Mouse (Mus musculus) intestine, embryonic 16.5 days (tissue): ENCODE measurements at regions not wholly inside any gene's neighbourhood (a gene's known extent, or its start where the extent isn't known, plus 50 kb on each side); places are given as distances from the start of the nearest gene placed in this dataset.

Source experiments
- ATAC-seq: fragments of 200-750 bp; cut with Nextera tagmentation; 2 replicates; pipeline ENCODE4 v1.8.0; 2017; ENCODE audit warnings: moderate TSS enrichment, moderate library complexity
- H3K27ac ChIP-seq: fragments of 300-500 bp; sonication (generic); 2 replicates; pipeline ENCODE4 v1.5.1; 2014; ENCODE audit warnings: mild to moderate bottlenecking, low read length
- H3K27me3 ChIP-seq: fragments of 300-500 bp; sonication (generic); replicated peaks from 2 replicates; pipeline ENCODE4 v1.6.1; 2014; ENCODE audit warnings: low read length, control low read depth, mixed read lengths; ENCODE audit not compliant: control insufficient read depth, insufficient read depth
- H3K36me3 ChIP-seq: fragments of 300-500 bp; sonication (generic); 2 replicates; pipeline ENCODE4 v1.6.1; 2014; ENCODE audit warnings: low read length, control low read depth; ENCODE audit not compliant: control insufficient read depth, insufficient read depth
- H3K4me1 ChIP-seq: fragments of 300-500 bp; sonication (generic); 2 replicates; pipeline ENCODE4 v1.6.1; 2014; ENCODE audit warnings: low read length, control low read depth, mixed read lengths; ENCODE audit not compliant: control insufficient read depth, insufficient read depth
- H3K4me2 ChIP-seq: fragments of 300-500 bp; sonication (generic); 2 replicates; pipeline ENCODE4 v1.6.1; 2014; ENCODE audit warnings: low read depth, low read length, control low read depth
- H3K4me3 ChIP-seq: fragments of 300-500 bp; sonication (generic); 2 replicates; pipeline ENCODE4 v1.5.1; 2014; ENCODE audit warnings: mild to moderate bottlenecking, low read length
- H3K9ac ChIP-seq: fragments of 300-500 bp; sonication (generic); 2 replicates; pipeline ENCODE4 v1.6.1; 2014; ENCODE audit warnings: low read depth, low read length
- H3K9me3 ChIP-seq: fragments of 300-500 bp; sonication (generic); 2 replicates; pipeline ENCODE4 v1.6.1; 2016; ENCODE audit warnings: low read length, control low read depth; ENCODE audit not compliant: control insufficient read depth
- WGBS: fragments of 180-500 bp; shearing (Covaris S2); extraction: QIAGEN DNeasy Blood & Tissue Kit; methylation state at CpG from one replicate; pipeline ENCODE4 v1.1.7; 2014; 5-methylcytosine and 5-hydroxymethylcytosine counted together

DNA sequence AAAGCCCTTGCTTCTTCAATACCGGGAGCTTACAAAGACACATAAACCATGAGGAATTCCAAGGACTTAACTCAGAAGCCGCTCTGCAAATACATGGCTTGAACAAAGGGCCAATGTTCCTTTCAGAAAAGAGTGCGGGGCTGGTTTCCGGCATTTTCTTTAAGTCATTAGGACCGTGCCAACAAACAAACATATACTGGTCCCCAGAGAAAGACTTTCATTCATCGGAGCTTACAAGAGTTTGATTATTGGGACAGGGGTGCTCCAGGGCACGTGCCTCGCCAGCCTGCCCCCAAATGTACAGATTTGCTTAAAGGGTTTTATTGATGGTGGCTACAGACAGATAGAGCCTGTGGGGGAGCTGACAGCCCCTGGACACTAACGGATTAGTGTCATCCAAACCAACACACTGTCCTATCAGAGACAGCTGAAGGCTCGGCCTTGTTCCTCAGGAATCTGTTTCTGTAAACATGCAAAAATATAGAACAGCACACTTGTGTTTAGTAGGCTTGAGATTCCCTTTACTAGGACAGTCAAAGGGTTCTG is 169.4 kb downstream of the Gsdmc2 start:
- H3K27ac ChIP-seq, result no peak overlapping the region
- no peak overlapping the region for H3K9ac ChIP-seq
- H3K4me2 ChIP-seq, result no peak overlapping the region
- H3K9me3 ChIP-seq, result no peaks in the 10 kb centered on the region
- no peaks in the 10 kb centered on the region for H3K27me3 ChIP-seq
- no peaks in the 10 kb centered on the region for H3K36me3 ChIP-seq
- 65% methylated on average over 10 of the region's 10 CpGs for WGBS
- H3K4me1 ChIP-seq, result no peaks in the 10 kb centered on the region
- no peak overlapping the region for H3K4me3 ChIP-seq
- no peak for ATAC-seq

DNA sequence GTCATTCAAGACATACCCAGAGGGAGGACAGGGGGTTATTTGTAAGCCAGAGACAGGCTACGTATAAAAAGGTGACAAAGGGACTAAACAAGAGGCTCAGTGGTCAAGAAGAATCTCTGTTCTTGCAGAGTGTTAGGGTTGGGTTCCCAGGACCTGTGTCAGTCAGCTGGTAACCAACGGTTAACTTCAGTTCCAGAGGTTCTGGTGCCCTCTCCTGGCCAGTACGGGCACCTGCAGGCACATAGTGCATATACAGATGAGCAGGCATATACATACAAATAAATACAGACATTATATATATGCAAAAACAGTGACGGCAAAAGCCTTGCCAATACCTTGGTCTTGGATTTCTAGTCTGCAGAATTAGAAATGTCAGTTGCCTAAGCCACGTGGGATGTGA is 170.6 kb downstream of the Gsdmc2 start:
- no peak for ATAC-seq
- H3K9me3 ChIP-seq, result no peaks in the 10 kb centered on the region
- H3K36me3 ChIP-seq, result no peaks in the 10 kb centered on the region
- no peak overlapping the region for H3K4me3 ChIP-seq
- H3K4me1 ChIP-seq, result no peaks in the 10 kb centered on the region
- H3K27me3 ChIP-seq, result no peaks in the 10 kb centered on the region
- WGBS, result 91% methylated on average over 5 of the region's 5 CpGs
- no peak overlapping the region for H3K4me2 ChIP-seq
- H3K27ac ChIP-seq, result no peak overlapping the region
- H3K9ac ChIP-seq, result no peak overlapping the region

DNA sequence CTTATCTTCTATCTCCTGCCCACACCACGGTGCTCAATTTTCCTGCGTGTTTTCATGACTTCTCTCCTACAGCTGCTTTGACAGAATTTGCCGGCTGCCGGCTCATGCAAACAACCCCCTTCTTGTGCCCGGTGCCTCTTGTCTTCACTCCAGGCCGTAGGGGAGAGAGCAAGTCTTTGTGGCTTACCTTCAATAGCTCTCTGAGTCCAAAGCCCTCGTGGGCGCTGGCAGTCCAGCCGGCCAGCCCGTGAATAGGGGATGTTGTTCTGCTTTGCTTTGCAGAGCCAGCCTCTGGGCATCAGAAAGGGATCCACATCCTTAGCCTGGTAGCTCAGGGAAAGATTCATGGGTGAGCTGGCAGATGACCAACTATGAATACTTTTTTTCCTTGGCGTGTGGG is 173.9 kb downstream of the Gsdmc2 start:
- Histone ChIP-seq H3K27me3 (no peaks in the 10 kb centered on the region), H3K9ac (no peak overlapping the region), H3K27ac (no peak overlapping the region), H3K4me3 (no peak overlapping the region), H3K4me2 (no peak overlapping the region), H3K36me3 (no peaks in the 10 kb centered on the region), H3K9me3 (no peaks in the 10 kb centered on the region), H3K4me1 (no peaks in the 10 kb centered on the region)
- no peak for ATAC-seq
- 72% methylated on average over 11 of the region's 11 CpGs for WGBS

DNA sequence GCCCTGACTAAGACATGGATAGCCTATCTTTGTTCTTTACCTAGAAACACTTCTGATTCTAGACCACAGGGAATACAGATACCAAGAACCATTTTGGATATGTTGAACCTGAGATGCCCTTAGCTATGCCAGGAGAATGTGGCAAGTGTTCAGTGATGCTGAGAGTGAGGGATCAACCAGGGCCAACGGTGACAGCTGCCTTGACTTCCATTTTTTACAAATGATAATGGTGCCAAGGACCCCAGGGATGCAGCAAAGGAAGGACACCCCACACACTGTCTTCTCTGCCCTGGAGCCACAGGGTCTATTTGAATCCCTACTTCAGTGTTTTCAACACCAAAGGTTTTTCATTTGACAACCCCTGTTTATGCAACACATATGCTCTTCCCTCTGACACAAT is 174.4 kb downstream of the Gsdmc2 start:
- H3K27ac ChIP-seq, result no peak overlapping the region
- ATAC-seq, result no peak
- no peak overlapping the region for H3K4me3 ChIP-seq
- 81% methylated on average over 1 of the region's 1 CpGs for WGBS
- no peaks in the 10 kb centered on the region for H3K4me1 ChIP-seq
- no peaks in the 10 kb centered on the region for H3K27me3 ChIP-seq
- no peaks in the 10 kb centered on the region for H3K36me3 ChIP-seq
- no peak overlapping the region for H3K9ac ChIP-seq
- no peaks in the 10 kb centered on the region for H3K9me3 ChIP-seq
- H3K4me2 ChIP-seq, result no peak overlapping the region

DNA sequence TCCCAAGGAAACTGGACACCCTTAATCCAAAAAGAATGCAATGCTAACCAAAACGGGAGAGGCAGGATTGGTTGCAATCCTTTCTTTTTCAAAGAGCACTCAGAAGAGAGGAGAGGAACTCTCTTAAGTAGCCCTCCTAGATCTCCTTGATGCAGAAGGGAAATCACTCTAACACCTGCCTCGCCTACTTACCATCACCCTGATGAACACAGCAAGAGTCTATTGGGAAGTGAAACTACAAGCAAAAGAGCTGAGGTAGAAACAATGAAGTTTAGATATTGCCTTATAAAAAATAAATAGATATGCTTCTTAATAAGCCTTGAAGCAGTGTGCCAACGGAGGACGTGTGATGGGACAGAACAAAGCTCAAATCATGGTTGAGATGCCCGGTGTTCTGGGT is 177.4 kb downstream of the Gsdmc2 start:
- WGBS, result 83% methylated on average over 5 of the region's 5 CpGs
- Histone ChIP-seq H3K27me3 (no peaks in the 10 kb centered on the region), H3K4me2 (no peak overlapping the region), H3K9me3 (no peaks in the 10 kb centered on the region), H3K9ac (no peak overlapping the region), H3K4me3 (no peak overlapping the region), H3K27ac (no peak overlapping the region), H3K4me1 (no peaks in the 10 kb centered on the region), H3K36me3 (no peaks in the 10 kb centered on the region)
- ATAC-seq, result no peak

DNA sequence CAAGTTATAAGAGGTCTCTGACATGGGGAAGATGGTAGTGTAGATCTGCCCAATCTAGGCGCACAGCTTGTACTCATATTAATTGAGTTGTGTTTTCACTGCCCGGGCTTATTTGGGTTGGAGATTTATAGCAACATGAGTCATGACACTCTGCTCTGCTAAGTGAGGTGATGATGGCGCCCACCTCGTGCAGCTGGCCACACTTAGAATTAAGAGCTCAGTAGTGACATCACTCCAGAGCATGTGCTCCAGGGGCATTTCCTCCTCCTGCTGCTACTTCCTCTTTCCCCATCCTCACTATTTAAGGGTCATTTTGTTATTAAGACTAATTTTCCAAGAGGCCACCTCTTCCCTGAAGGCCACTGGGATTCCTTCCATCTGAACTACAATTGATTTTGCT is 179.5 kb downstream of the Gsdmc2 start:
- 82% methylated on average over 4 of the region's 4 CpGs for whole genome bisulfite sequencing
- Histone ChIP-seq H3K4me3 (no peak overlapping the region), H3K27me3 (no peaks in the 10 kb centered on the region), H3K9ac (no peak overlapping the region), H3K9me3 (no peaks in the 10 kb centered on the region), H3K36me3 (no peaks in the 10 kb centered on the region), H3K27ac (no peak overlapping the region), H3K4me1 (no peaks in the 10 kb centered on the region), H3K4me2 (no peak overlapping the region)
- ATAC-seq, result no peak

DNA sequence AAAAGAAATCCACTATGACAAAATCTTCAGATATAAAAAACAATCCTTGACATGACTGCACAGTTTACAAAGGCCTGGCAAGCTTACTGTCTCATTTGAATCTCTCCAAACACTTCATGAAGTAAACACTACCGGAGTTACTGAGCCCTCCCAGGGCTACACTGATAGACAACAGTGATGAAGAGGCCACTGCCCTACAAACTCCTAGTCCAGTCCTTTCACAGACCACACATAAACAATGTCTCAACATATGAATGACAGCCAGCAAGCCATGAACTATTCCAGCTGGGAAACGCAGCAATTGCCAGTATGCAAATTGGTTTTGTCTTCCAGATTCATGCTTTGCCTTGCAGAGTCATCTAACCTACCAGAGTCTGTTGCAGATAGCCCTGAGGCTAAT is 180.1 kb downstream of the Gsdmc2 start:
- Histone ChIP-seq H3K4me3 (no peak overlapping the region), H3K36me3 (no peaks in the 10 kb centered on the region), H3K27ac (no peak overlapping the region), H3K27me3 (no peaks in the 10 kb centered on the region), H3K9me3 (no peaks in the 10 kb centered on the region), H3K4me2 (no peak overlapping the region), H3K9ac (no peak overlapping the region), H3K4me1 (no peaks in the 10 kb centered on the region)
- WGBS, result 64% methylated on average over 2 of the region's 2 CpGs
- ATAC-seq, result no peak

DNA sequence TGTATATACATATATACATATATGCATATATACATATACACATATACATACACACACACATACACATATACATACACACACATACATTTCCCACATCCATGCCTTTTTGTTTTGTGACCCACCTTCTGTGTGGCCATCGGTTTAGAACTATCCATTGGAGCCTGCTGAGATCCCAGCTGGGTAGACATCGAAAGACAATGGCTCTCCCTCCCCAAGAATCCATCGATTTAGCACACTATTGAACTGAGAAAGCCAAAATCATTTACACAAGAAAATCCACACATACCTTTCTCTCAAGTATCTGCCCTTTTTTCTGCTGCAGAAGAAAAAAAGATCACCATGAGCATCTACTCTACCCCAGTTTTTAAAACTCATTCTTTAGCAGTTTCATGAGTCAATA is 182.8 kb downstream of the Gsdmc2 start:
- Histone ChIP-seq H3K27ac (no peak overlapping the region), H3K36me3 (no peaks in the 10 kb centered on the region), H3K4me1 (no peaks in the 10 kb centered on the region), H3K9ac (no peak overlapping the region), H3K4me2 (no peak overlapping the region), H3K9me3 (no peaks in the 10 kb centered on the region), H3K4me3 (no peak overlapping the region), H3K27me3 (no peaks in the 10 kb centered on the region)
- whole genome bisulfite sequencing, result 75% methylated on average over 3 of the region's 3 CpGs
- no peak for ATAC-seq

DNA sequence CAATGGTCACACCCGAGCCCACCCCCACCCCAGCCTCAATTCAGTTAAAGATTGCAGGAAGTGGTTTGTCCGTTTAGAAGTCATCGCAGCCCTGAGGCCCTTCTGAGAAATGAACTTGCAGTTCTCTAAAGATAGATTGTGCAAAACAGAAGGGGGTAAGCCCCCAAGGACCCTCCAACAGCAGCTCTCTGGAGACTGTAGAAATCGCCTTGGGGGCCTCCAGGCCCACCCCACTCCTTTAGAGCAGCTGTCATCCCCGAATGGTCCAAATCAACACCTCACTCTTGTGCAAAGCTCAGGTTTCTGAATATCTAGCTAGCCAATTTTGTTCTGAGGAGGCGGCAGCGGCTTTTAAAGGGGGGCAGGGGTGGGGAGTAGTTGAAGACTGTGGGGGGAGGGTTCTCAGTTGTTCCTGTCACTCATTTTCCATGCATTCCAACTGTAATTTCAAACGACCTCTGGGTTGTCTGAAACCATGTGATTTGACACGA is 186.9 kb downstream of the Gsdmc2 start:
- WGBS, result 70% methylated on average over 9 of the region's 9 CpGs
- no peak overlapping the region for H3K4me3 ChIP-seq
- H3K4me1 ChIP-seq, result no peaks in the 10 kb centered on the region
- no peaks in the 10 kb centered on the region for H3K9me3 ChIP-seq
- no peak for ATAC-seq
- no peak overlapping the region for H3K4me2 ChIP-seq
- H3K36me3 ChIP-seq, result no peaks in the 10 kb centered on the region
- H3K27me3 ChIP-seq, result no peaks in the 10 kb centered on the region
- no peak overlapping the region for H3K9ac ChIP-seq
- H3K27ac ChIP-seq, result no peak overlapping the region

DNA sequence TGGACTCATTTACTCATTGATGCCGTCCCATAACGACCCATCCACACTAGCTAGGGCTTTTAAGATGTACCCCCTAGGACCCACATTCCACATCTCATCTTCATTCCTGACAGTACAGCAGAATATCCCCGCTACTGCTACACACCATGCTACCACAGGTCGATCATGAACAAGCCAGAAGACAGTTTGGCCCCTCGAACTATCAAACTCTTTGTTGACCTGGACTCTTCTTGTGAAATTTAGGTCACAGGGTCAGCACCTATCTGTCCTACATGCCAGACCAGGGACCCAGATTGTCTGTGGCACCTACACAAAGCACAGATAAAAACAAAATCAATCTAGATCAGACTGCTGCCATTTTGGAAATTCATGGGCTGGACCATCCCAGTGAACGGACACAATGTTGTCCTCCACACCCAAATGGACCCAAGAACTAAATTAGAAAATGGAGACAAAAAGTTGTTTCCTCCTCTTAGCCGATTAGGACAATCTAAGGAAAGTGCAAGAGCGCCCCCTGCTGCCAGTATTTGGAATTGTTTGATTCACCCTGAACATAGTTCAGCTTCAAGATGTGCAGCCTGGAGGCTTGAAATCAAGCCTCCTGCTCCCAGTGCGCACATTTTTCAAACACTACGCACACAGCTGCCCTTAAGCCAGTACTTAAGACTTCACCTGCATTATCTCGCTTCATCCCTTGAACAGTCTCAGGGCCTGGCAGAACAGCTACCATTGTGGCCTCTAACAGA is 192.6 kb downstream of the Gsdmc2 start:
- Histone ChIP-seq H3K4me3 (no peak overlapping the region), H3K27me3 (no peaks in the 10 kb centered on the region), H3K9ac (no peak overlapping the region), H3K36me3 (no peaks in the 10 kb centered on the region), H3K27ac (no peak overlapping the region), H3K9me3 (no peaks in the 10 kb centered on the region), H3K4me2 (no peak overlapping the region), H3K4me1 (no peaks in the 10 kb centered on the region)
- ATAC-seq, result peak; percentile 69; the same call in 1 of the 2 replicates
- 39% methylated on average over 11 of the region's 11 CpGs for WGBS
